Mouse (Mus musculus): ENCODE results near the gene Psapl1. TPM values are rescaled to one million over a fixed set of nuclear protein-coding genes. Genes with fewer than 3 reads are reported as not detected.

Gene Psapl1
- polyA plus RNA-seq, 1 experiment from 2014 or later, result 7.5 TPM

DNA sequence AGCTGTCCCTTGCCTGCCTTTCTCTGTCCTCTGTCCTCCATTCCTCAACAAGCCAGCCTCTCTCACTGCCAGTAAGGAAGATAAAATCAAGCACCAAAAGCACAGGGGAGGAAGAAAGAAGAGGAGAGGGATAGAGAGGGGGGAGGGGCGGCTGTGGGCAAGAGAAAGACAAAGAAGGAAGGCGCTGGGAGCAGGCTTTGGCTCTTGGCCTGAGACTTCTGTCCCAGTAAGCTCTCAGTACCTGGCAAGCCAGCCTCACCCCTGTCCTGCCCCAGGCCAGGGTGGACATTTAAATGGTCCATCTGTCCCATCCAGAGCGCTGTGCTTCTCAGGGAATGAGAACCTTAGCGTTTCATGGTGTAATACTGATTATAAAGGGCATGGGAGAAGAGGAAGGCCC is 9.2 kb upstream of the Psapl1 start:
- Histone ChIP-seq H3K27me3 (replicated peaks; ENCODE audit: control insufficient read depth, insufficient read depth, low read length) (no peaks in the 10 kb centered on the region), H3K4me1 (ENCODE audit: control insufficient read depth, insufficient read depth, low read length) (peaks cover 7% of the 10 kb centered on the region; the same call in 1 of the 2 replicates), H3K9ac (ENCODE audit: low read depth, low read length) (no peak overlapping the region), H3K9me3 (ENCODE audit: control insufficient read depth, low read length) (no peaks in the 10 kb centered on the region), H3K36me3 (ENCODE audit: control insufficient read depth, insufficient read depth, low read length) (no peaks in the 10 kb centered on the region), H3K4me2 (ENCODE audit: low read depth, low read length) (no peak overlapping the region), H3K27ac (replicated peaks; ENCODE audit: low read depth, low read length) (no peak overlapping the region), H3K4me3 (ENCODE audit: low read depth, low read length) (no peak overlapping the region)
- WGBS, result 58% methylated on average over 4 of the region's 4 CpGs
- ATAC-seq (ENCODE audit: low read depth) (no peak), DNase-seq (ENCODE audit: low spot score) (no peak)

DNA sequence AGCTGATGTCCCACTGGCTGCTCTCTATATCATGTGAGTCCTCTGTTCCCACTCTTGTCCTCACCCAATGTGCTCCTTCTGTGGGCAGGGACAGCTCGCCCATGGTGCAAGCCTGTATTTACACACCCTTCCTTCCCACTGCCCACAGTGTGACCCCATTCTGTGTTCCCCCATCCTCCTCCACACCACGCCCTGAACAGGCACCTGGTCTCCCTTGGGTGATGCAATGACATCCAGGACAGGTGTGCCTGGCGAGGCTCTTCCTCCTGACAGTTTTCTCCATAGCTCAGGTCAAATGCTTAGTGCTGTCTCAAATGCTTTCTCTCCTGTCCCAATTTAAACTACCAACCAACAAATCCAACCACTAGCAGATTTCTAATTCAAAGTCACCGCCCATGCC is 8.4 kb upstream of the Psapl1 start:
- no peaks in the 10 kb centered on the region for H3K9me3 ChIP-seq (ENCODE audit: control insufficient read depth, low read length)
- no peak overlapping the region for H3K4me3 ChIP-seq (ENCODE audit: low read depth, low read length)
- no peak overlapping the region for H3K9ac ChIP-seq (ENCODE audit: low read depth, low read length)
- no peak overlapping the region for H3K4me2 ChIP-seq (ENCODE audit: low read depth, low read length)
- no peaks in the 10 kb centered on the region for H3K36me3 ChIP-seq (ENCODE audit: control insufficient read depth, insufficient read depth, low read length)
- DNase-seq (ENCODE audit: low spot score) (no peak), ATAC-seq (ENCODE audit: low read depth) (no peak)
- H3K4me1 ChIP-seq (ENCODE audit: control insufficient read depth, insufficient read depth, low read length), result peaks cover 7% of the 10 kb centered on the region; the same call in 1 of the 2 replicates
- H3K27me3 ChIP-seq (replicated peaks; ENCODE audit: control insufficient read depth, insufficient read depth, low read length), result no peaks in the 10 kb centered on the region
- no peak overlapping the region for H3K27ac ChIP-seq (replicated peaks; ENCODE audit: low read depth, low read length)
- WGBS, result 83% methylated on average over 4 of the region's 4 CpGs

DNA sequence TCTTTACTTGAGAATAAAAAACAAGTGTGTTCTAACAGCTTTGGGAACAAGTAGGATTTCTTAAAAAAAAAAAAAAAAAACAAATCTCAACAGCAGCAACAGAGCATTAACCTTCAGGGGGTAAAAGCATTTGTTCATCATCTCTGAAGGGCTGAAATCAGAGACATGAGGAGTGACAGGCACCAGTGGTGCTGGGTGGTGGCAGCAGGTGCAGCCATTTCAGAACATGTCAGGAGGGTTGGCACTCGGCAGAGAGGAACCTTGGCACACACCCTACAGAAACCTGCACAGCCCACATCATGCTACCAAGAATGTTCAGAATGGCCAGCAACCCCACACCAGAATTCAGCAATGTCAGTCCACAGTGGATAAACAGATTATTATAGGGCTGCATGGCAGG is 4.3 kb upstream of the Psapl1 start:
- Histone ChIP-seq H3K27ac (replicated peaks; ENCODE audit: low read depth, low read length) (no peak overlapping the region), H3K9ac (ENCODE audit: low read depth, low read length) (no peak overlapping the region), H3K9me3 (ENCODE audit: control insufficient read depth, low read length) (no peaks in the 10 kb centered on the region), H3K4me3 (ENCODE audit: low read depth, low read length) (no peak overlapping the region), H3K4me2 (ENCODE audit: low read depth, low read length) (no peak overlapping the region), H3K27me3 (replicated peaks; ENCODE audit: control insufficient read depth, insufficient read depth, low read length) (no peaks in the 10 kb centered on the region), H3K36me3 (ENCODE audit: control insufficient read depth, insufficient read depth, low read length) (no peaks in the 10 kb centered on the region), H3K4me1 (ENCODE audit: control insufficient read depth, insufficient read depth, low read length) (peaks cover 7% of the 10 kb centered on the region; the same call in 1 of the 2 replicates)
- no peak for DNase-seq (ENCODE audit: low spot score)
- no peak for ATAC-seq (ENCODE audit: low read depth)
- 79% methylated on average over 1 of the region's 1 CpGs for WGBS

DNA sequence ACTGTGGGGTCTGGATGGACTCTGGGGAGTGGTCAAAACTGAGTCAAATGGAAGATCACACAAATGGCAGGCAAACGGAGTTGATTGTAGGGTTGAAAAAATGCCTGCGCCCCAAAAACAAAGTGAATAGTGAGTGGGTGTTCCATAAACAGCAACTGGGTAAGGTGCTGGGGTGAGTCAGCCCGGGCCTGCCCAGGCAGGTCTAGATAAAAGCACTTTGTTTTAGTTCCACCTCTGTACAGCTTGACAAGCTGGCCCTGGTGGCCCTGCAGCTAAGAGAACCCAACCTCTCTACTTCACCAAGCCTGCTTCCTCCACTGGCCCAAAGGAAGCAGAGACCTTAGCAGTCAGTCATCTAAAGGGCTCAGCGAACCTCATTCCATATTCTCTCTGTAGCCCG is 1.0 kb upstream of the Psapl1 start:
- Histone ChIP-seq H3K36me3 (ENCODE audit: control insufficient read depth, insufficient read depth, low read length) (no peaks in the 10 kb centered on the region), H3K27ac (replicated peaks; ENCODE audit: low read depth, low read length) (no peak overlapping the region; the same call in 1 of the 2 replicates), H3K4me3 (ENCODE audit: low read depth, low read length) (no peak overlapping the region), H3K4me2 (ENCODE audit: low read depth, low read length) (no peak overlapping the region), H3K27me3 (replicated peaks; ENCODE audit: control insufficient read depth, insufficient read depth, low read length) (no peaks in the 10 kb centered on the region), H3K9ac (ENCODE audit: low read depth, low read length) (no peak overlapping the region), H3K9me3 (ENCODE audit: control insufficient read depth, low read length) (no peaks in the 10 kb centered on the region), H3K4me1 (ENCODE audit: control insufficient read depth, insufficient read depth, low read length) (peaks cover 7% of the 10 kb centered on the region; the same call in 1 of the 2 replicates)
- DNase-seq (ENCODE audit: low spot score) (peak; percentile 42), ATAC-seq (ENCODE audit: low read depth) (no peak)
- 77% methylated on average over 5 of the region's 5 CpGs for WGBS

DNA sequence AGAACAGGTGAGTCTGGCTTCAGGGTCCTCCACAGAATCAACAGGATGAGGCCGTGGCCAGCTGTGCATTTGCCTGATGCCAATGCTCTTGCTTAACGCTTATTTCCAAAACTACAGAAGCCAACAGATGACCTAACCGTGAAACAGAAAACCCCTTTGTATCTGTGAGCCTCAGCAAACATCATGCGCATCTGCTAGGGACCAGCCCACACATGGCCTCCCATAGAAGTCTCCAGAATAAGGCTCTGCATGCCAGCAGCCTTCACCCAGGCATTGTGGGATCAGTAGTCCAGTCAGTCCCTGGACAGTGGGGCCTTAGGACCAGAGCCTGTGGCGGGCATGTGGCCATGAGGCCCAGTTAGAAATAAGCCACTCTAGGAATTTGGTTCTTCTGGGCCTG is 400 bp upstream of the Psapl1 start:
- H3K4me2 ChIP-seq (ENCODE audit: low read depth, low read length), result no peak overlapping the region
- H3K4me3 ChIP-seq (ENCODE audit: low read depth, low read length), result no peak overlapping the region
- ATAC-seq (ENCODE audit: low read depth), result no peak
- H3K36me3 ChIP-seq (ENCODE audit: control insufficient read depth, insufficient read depth, low read length), result no peaks in the 10 kb centered on the region
- DNase-seq (ENCODE audit: low spot score), result peak; percentile 41
- peaks cover 7% of the 10 kb centered on the region; the same call in 1 of the 2 replicates for H3K4me1 ChIP-seq (ENCODE audit: control insufficient read depth, insufficient read depth, low read length)
- WGBS, result 77% methylated on average over 5 of the region's 5 CpGs
- H3K9ac ChIP-seq (ENCODE audit: low read depth, low read length), result no peak overlapping the region
- no peak overlapping the region; the same call in 1 of the 2 replicates for H3K27ac ChIP-seq (replicated peaks; ENCODE audit: low read depth, low read length)
- no peaks in the 10 kb centered on the region for H3K27me3 ChIP-seq (replicated peaks; ENCODE audit: control insufficient read depth, insufficient read depth, low read length)
- no peaks in the 10 kb centered on the region for H3K9me3 ChIP-seq (ENCODE audit: control insufficient read depth, low read length)

DNA sequence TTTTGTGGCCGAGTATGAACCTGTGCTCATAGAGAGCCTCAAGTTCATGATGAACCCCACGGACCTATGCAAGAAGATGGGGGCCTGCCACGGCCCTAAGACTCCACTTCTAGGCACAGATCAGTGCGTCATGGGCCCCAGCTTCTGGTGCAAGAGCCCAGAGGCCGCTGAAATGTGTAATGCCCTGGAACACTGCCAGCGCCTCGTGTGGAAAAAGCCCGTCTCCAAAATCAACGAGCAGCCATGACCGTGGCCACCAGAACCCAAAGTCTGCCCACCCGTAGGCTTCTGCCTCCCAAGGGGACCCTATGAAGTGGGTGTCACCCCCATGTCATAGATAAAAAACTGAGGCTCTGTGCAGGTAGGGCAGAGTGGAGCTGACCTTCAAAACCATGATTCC is 1.6 kb downstream of the Psapl1 start:
- H3K9ac ChIP-seq (ENCODE audit: low read depth, low read length), result no peak overlapping the region
- H3K27ac ChIP-seq (replicated peaks; ENCODE audit: low read depth, low read length), result no peak overlapping the region
- H3K4me3 ChIP-seq (ENCODE audit: low read depth, low read length), result no peak overlapping the region
- DNase-seq (ENCODE audit: low spot score) (no peak), ATAC-seq (ENCODE audit: low read depth) (no peak)
- H3K4me2 ChIP-seq (ENCODE audit: low read depth, low read length), result no peak overlapping the region
- 74% methylated on average over 11 of the region's 11 CpGs for WGBS
- H3K27me3 ChIP-seq (replicated peaks; ENCODE audit: control insufficient read depth, insufficient read depth, low read length), result no peaks in the 10 kb centered on the region
- no peaks in the 10 kb centered on the region for H3K9me3 ChIP-seq (ENCODE audit: control insufficient read depth, low read length)
- peaks cover 7% of the 10 kb centered on the region; the same call in 1 of the 2 replicates for H3K4me1 ChIP-seq (ENCODE audit: control insufficient read depth, insufficient read depth, low read length)
- H3K36me3 ChIP-seq (ENCODE audit: control insufficient read depth, insufficient read depth, low read length), result no peaks in the 10 kb centered on the region

DNA sequence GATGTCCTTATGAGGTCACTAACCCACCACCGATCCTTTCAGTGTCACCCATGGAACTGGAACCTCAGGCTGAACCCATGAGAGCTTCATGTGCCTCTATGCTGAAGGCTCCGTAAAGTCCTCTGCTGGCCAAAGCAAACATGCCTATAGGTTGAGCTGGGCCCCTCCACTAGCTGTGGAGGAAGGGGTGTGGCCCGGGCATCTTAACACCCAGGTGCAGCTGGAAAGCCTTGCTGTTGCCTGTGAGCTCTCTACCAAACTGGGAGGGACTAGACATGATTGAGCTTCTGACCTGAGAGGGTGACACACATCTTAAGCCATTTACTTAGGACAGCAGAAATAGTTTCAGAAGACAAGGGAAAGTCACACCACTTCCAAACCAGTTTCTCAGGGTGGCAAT is 5.0 kb downstream of the Psapl1 start:
- H3K4me3 ChIP-seq (ENCODE audit: low read depth, low read length), result no peak overlapping the region
- DNase-seq (ENCODE audit: low spot score), result no peak
- no peak overlapping the region for H3K9ac ChIP-seq (ENCODE audit: low read depth, low read length)
- H3K9me3 ChIP-seq (ENCODE audit: control insufficient read depth, low read length), result peaks cover under 1% of the 10 kb centered on the region; the same call in 1 of the 2 replicates
- no peaks in the 10 kb centered on the region for H3K27me3 ChIP-seq (replicated peaks; ENCODE audit: control insufficient read depth, insufficient read depth, low read length)
- no peaks in the 10 kb centered on the region for H3K4me1 ChIP-seq (ENCODE audit: control insufficient read depth, insufficient read depth, low read length)
- no peak overlapping the region for H3K4me2 ChIP-seq (ENCODE audit: low read depth, low read length)
- WGBS, result 87% methylated on average over 3 of the region's 3 CpGs
- no peak overlapping the region for H3K27ac ChIP-seq (replicated peaks; ENCODE audit: low read depth, low read length)
- ATAC-seq (ENCODE audit: low read depth), result no peak
- no peaks in the 10 kb centered on the region for H3K36me3 ChIP-seq (ENCODE audit: control insufficient read depth, insufficient read depth, low read length)

DNA sequence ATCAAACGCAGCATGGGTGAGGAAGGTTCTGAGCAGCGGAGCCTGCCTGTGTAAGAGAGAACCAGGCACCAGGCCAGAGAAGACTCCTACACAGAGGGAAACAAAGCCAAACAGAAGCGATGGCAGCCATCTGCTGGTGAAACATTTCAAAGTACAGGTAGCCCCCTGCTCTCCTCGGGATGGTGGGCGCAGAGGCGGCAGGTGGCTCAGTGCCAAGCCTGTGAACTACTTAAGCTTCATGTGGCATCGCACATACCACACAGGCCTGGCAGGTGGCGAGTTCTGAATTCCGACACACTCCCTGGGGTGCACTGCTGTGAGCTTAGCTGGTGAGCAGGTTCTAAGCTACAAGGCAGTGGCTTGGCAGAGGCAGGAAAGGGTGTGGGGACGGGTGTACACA is 9.5 kb downstream of the Psapl1 start:
- Histone ChIP-seq H3K27ac (replicated peaks; ENCODE audit: low read depth, low read length) (no peak overlapping the region), H3K4me1 (ENCODE audit: control insufficient read depth, insufficient read depth, low read length) (no peaks in the 10 kb centered on the region), H3K4me2 (ENCODE audit: low read depth, low read length) (no peak overlapping the region), H3K36me3 (ENCODE audit: control insufficient read depth, insufficient read depth, low read length) (no peaks in the 10 kb centered on the region), H3K27me3 (replicated peaks; ENCODE audit: control insufficient read depth, insufficient read depth, low read length) (no peaks in the 10 kb centered on the region), H3K9ac (ENCODE audit: low read depth, low read length) (no peak overlapping the region), H3K9me3 (ENCODE audit: control insufficient read depth, low read length) (peaks cover 12% of the 10 kb centered on the region), H3K4me3 (ENCODE audit: low read depth, low read length) (no peak overlapping the region)
- WGBS, result 73% methylated on average over 10 of the region's 10 CpGs
- ATAC-seq (ENCODE audit: low read depth) (no peak), DNase-seq (ENCODE audit: low spot score) (no peak)

DNA sequence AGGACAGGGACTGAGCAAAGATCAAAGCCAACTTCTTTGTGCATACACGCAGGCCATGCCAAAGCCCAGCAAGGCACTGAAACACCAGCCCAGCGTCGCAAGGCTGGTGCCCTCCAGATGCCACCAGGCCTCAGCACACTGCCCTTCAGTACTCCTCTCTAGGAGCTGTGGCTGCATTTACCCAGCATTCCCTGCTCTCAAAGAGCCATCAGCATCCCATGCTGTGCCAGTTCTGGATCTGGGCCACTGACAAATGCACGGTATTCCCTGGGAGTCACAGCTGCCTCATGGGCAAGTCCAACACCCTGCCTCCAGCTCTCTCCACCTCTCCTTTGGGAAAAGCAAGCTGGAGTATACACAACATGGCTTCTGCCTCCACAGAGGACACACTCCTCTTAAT is 16.3 kb downstream of the Psapl1 start:
- H3K36me3 ChIP-seq (ENCODE audit: control insufficient read depth, insufficient read depth, low read length), result no peaks in the 10 kb centered on the region
- H3K27me3 ChIP-seq (replicated peaks; ENCODE audit: control insufficient read depth, insufficient read depth, low read length), result no peaks in the 10 kb centered on the region
- no peaks in the 10 kb centered on the region for H3K4me1 ChIP-seq (ENCODE audit: control insufficient read depth, insufficient read depth, low read length)
- H3K9ac ChIP-seq (ENCODE audit: low read depth, low read length), result no peak overlapping the region
- no peak for ATAC-seq (ENCODE audit: low read depth)
- H3K9me3 ChIP-seq (ENCODE audit: control insufficient read depth, low read length), result 0 out of 2 replicates have a peak, but pooled peaks cover 3% of the 10 kb centered on the region
- no peak overlapping the region for H3K4me3 ChIP-seq (ENCODE audit: low read depth, low read length)
- no peak overlapping the region for H3K4me2 ChIP-seq (ENCODE audit: low read depth, low read length)
- DNase-seq (ENCODE audit: low spot score), result peak; percentile 24
- no peak overlapping the region for H3K27ac ChIP-seq (replicated peaks; ENCODE audit: low read depth, low read length)
- 87% methylated on average over 4 of the region's 4 CpGs for WGBS

All from embryonic facial prominence, embryonic 14.5 days (tissue).